Comparison of ENCODE assay signal across 18 mouse cellular contexts in the genomic region with DNA sequence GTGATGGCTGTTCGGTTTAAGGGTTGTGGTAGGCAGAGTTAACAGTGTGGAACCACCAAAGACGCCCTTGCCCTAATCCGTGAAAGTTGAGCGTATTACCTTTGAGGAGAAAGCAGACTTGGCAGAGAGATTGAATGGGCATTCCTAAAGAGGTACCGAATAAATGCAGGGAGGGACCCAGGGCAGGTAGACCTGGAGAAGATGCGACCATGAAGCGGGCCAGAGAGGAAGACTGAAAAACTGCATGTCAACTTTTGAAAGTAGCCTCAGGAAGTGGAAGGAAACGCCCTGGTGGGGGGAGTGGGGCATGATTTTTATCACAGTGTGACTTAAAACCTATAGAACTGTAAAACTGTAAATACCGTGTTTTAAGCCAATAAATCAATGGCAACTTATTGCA. TPM values are rescaled to one million over a fixed set of nuclear protein-coding genes. Genes with fewer than 3 reads are reported as not detected.
DNase-seq lines count a peak whose midpoint lies in the region; ATAC-seq and TF ChIP-seq lines count a peak whose summit lies in the region.
"Had no signal": no experiment of that assay in that cellular context is flagged by ENCODE, and none has a peak within 500 bp of the region (broad histone marks: within the 10 kb centered on the region; RNA-seq: fewer than 3 reads in every experiment).

No protein-coding gene starts in this region.

- H3K4me2 ChIP-seq in heart, embryonic 15.5 days = peak overlapping the region; percentile 79
- H3K4me2 ChIP-seq in heart, postnatal 0 days (ENCODE audit: low read depth, low read length) = peak overlapping the region; percentile 73

- 82% methylated on average over 9 of the region's 9 CpGs for WGBS in heart, embryonic 15.5 days
- 66% methylated on average over 9 of the region's 9 CpGs for WGBS in heart, postnatal 0 days

- no peak for ATAC-seq in heart, embryonic 15.5 days (replicated peaks; ENCODE audit: insufficient number of reproducible peaks, insufficient read depth, low FRiP score, low read depth)
- no peak for ATAC-seq in heart, postnatal 0 days (ENCODE audit: insufficient read depth, low read depth)
- ATAC-seq: CD4-positive, CD25-positive, alpha-beta regulatory T cell, adult 4 months; forebrain, postnatal 0 days had no signal

- intact Hi-C loops in heart, postnatal 25 days (cut with DNase I) = no loop called here
- intact Hi-C loops in left cerebral cortex, adult 2 months (cut with DNase I) = loop anchor here (5.0 kb wide), 1 partner anchor 112 kb away; no protein-coding TSS in a partner anchor

- H3K4me1 ChIP-seq in heart, embryonic 15.5 days (replicated peaks) = peaks cover 35% of the 10 kb centered on the region
- peaks cover 17% of the 10 kb centered on the region for H3K4me1 ChIP-seq in brown adipose tissue, adult 24 weeks (ENCODE audit: control insufficient read depth, insufficient read depth, insufficient read length, low read length)
- H3K4me1 ChIP-seq in heart, postnatal 0 days (ENCODE audit: control insufficient read depth, insufficient read depth) = peaks cover 44% of the 10 kb centered on the region

- no peak overlapping the region for H3K27ac ChIP-seq in heart, embryonic 15.5 days
- H3K27ac ChIP-seq in left cerebral cortex, adult 2 months = no peak overlapping the region
- H3K27ac ChIP-seq in brown adipose tissue, adult 24 weeks (replicated peaks; ENCODE audit: low read depth, low read length) = peak overlapping the region; percentile 85
- H3K27ac ChIP-seq in heart, postnatal 0 days (ENCODE audit: low read depth) = no peak overlapping the region
- H3K27ac ChIP-seq: liver, embryonic 14.5 days; midbrain, embryonic 10.5 days had no signal

- H3K9me3 ChIP-seq in heart, embryonic 15.5 days (replicated peaks) = no peaks in the 10 kb centered on the region
- H3K9me3 ChIP-seq in heart, postnatal 0 days (replicated peaks; ENCODE audit: control insufficient read depth, low read length) = no peaks in the 10 kb centered on the region
- H3K9me3 ChIP-seq: midbrain, embryonic 10.5 days had no signal

- H3K27me3 ChIP-seq in heart, embryonic 15.5 days = no peaks in the 10 kb centered on the region
- no peaks in the 10 kb centered on the region for H3K27me3 ChIP-seq in heart, postnatal 0 days (ENCODE audit: control insufficient read depth, insufficient read depth, low read length)

- no peak for TF ChIP-seq CTCF in left cerebral cortex, adult 2 months (IDR thresholded peaks at IDR 0.05)
- TF ChIP-seq CTCF in heart, postnatal 0 days (IDR thresholded peaks at IDR 0.05; ENCODE audit: low read depth) = no peak

- DNase-seq in heart, postnatal 25 days (ENCODE audit: low spot score) = no peak
- no peak for DNase-seq in left cerebral cortex, adult 2 months (ENCODE audit: extremely low spot score in 1 of 2, low spot score in 2 of 2)
- no peak for DNase-seq in left cerebral cortex, adult 18-20 months (ENCODE audit: low spot score in 2 of 2)
- no peak for DNase-seq in heart, postnatal 0 days (ENCODE audit: low spot score)
- no peak for DNase-seq in frontal cortex, postnatal 14 days (ENCODE audit: low spot score in 2 of 2)
- DNase-seq: adrenal gland, postnatal 14 days; cerebellum, postnatal 10 days; forebrain, postnatal 0 days; gastrocnemius, postnatal 25 days; layer of hippocampus, adult 9-11 months; right cerebral cortex, postnatal 4 days; thymus, postnatal 36 days had no signal

- H3K36me3 ChIP-seq in heart, embryonic 15.5 days = no peaks in the 10 kb centered on the region
- no peaks in the 10 kb centered on the region for H3K36me3 ChIP-seq in heart, postnatal 0 days (replicated peaks; ENCODE audit: control insufficient read depth, insufficient read depth, low read length)
- H3K36me3 ChIP-seq: midbrain, embryonic 10.5 days had no signal

- no peak overlapping the region for H3K9ac ChIP-seq in heart, embryonic 15.5 days
- 0 out of 2 replicates have a peak overlapping the region, but pooled peaks have one; percentile 74 for H3K9ac ChIP-seq in heart, postnatal 0 days (replicated peaks; ENCODE audit: low read depth, low read length)
- H3K9ac ChIP-seq: forebrain, postnatal 0 days; liver, embryonic 14.5 days had no signal

- no peak for TF ChIP-seq EP300 in heart, postnatal 0 days (IDR thresholded peaks at IDR 0.05; ENCODE audit: low read depth)

- peak overlapping the region; percentile 71 for H3K4me3 ChIP-seq in heart, embryonic 15.5 days
- H3K4me3 ChIP-seq in left cerebral cortex, adult 2 months = peak overlapping the region; percentile 59; the same call in 1 of the 2 replicates
- peak overlapping the region; percentile 80 for H3K4me3 ChIP-seq in brown adipose tissue, adult 24 weeks (ENCODE audit: insufficient read depth, low read depth, low read length)
- peak overlapping the region; percentile 74 for H3K4me3 ChIP-seq in heart, postnatal 0 days (ENCODE audit: low read depth, low read length)
- H3K4me3 ChIP-seq: erythroblast, embryonic 14.5 days; midbrain, embryonic 10.5 days had no signal

RNA-seq across cellular contexts. Expression of gene Gm49395, which starts 2.3 kb away (rescaled TPM):
- polyA plus RNA-seq in heart, embryonic 15.5 days (2015; fragmentation: Nextera tagmentation; extraction: Ambion mirVana) = 6.0 and 8.9 TPM in 2 replicates
- 10 to 100 TPM; 11.2 to 12.7 TPM for total RNA-seq in heart, postnatal 25 days (2021)
- 1 to 10 TPM; 1.5 to 2.0 TPM for total RNA-seq in left cerebral cortex, adult 2 months (2021)
- 1 to 10 TPM; 3.4 to 3.7 TPM for total RNA-seq in left cerebral cortex, adult 18-20 months (2021)
- polyA plus RNA-seq in brown adipose tissue, adult 24 weeks (2012; ENCODE audit: insufficient read depth, insufficient read length, missing spikeins) = 5.0 and 6.2 TPM in 2 replicates
- 4.1 and 24.8 TPM in 2 replicates for total RNA-seq in heart, postnatal 0 days (2014; rRNA removed; ENCODE audit: low replicate concordance)
- 7.1 and 8.8 TPM in 2 replicates for polyA plus RNA-seq in heart, postnatal 0 days (2015; fragmentation: Nextera tagmentation; extraction: Ambion mirVana)

RNA-seq across cellular contexts. Expression of gene Itga1, which starts 2.4 kb away (rescaled TPM):
- polyA plus RNA-seq in heart, embryonic 15.5 days (2015; fragmentation: Nextera tagmentation; extraction: Ambion mirVana) = 23.5 and 25.6 TPM in 2 replicates
- 10 to 100 TPM; 41.1 to 45.2 TPM for total RNA-seq in heart, postnatal 25 days (2021)
- 1 to 10 TPM; 5.8 to 7.1 TPM for total RNA-seq in left cerebral cortex, adult 2 months (2021)
- total RNA-seq in left cerebral cortex, adult 18-20 months (2021) = 1 to 10 TPM; 5.6 to 6.7 TPM
- 19.8 and 21.6 TPM in 2 replicates for polyA plus RNA-seq in brown adipose tissue, adult 24 weeks (2012; ENCODE audit: insufficient read depth, insufficient read length, missing spikeins)
- total RNA-seq in heart, postnatal 0 days (2014; rRNA removed; ENCODE audit: low replicate concordance) = 41.5 and 55.6 TPM in 2 replicates
- 13.7 and 16.7 TPM in 2 replicates for polyA plus RNA-seq in heart, postnatal 0 days (2015; fragmentation: Nextera tagmentation; extraction: Ambion mirVana)
- polyA plus RNA-seq: erythroblast, embryonic 14.5 days had no signal

RNA-seq across cellular contexts. Expression of gene Pelo, which starts 9.4 kb away (rescaled TPM):
- polyA plus RNA-seq in heart, embryonic 15.5 days (2015; fragmentation: Nextera tagmentation; extraction: Ambion mirVana) = 4.7 and 5.5 TPM in 2 replicates
- total RNA-seq in heart, postnatal 25 days (2021) = 10 to 100 TPM; 14.1 to 16.0 TPM
- 10 to 100 TPM; 19.5 to 24.1 TPM for total RNA-seq in left cerebral cortex, adult 2 months (2021)
- 10 to 100 TPM; 20.9 to 23.1 TPM for total RNA-seq in left cerebral cortex, adult 18-20 months (2021)
- polyA plus RNA-seq in brown adipose tissue, adult 24 weeks (2012; ENCODE audit: insufficient read depth, insufficient read length, missing spikeins) = 3.8 and 6.6 TPM in 2 replicates
- 25.7 and 30.2 TPM in 2 replicates for total RNA-seq in heart, postnatal 0 days (2014; rRNA removed; ENCODE audit: low replicate concordance)
- 7.1 and 7.8 TPM in 2 replicates for polyA plus RNA-seq in heart, postnatal 0 days (2015; fragmentation: Nextera tagmentation; extraction: Ambion mirVana)
